Comparison of ENCODE assay signal across 20 mouse cellular contexts in the genomic region with DNA sequence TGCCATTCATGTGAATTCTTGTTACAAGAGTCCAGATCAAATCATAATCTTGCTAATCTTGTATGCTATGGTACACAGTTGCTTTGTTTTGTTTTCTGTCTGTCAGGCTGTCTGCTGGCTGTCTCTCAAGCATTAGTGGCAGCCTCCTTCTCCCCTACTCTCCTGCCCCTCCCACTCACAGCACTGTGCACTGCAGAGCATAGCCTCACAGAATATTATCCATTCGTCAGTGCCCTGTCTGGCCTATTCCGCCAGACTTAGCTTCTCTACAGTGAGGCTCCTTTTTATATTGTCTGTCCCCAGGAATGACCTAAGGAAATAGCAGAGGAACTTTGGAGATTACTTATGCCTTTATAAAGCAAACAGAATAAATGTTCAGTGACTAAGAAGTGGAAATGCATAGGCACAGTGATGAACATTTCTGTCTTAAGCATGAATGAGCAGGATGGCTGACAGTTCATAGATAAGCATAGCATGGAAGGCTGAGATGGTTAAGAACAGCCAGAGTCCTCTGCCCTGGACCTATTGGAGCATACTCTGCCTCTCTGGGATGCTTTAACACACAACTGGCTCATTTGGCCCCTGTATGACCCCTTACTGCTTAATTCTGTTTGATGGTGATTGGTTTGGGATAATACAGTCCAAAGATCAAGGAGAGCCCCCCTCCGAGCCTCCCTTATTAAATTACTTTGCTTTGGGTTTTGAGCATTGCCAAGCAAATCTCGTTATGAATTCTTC.
DNase-seq lines count a peak whose midpoint lies in the region; ATAC-seq lines count a peak whose summit lies in the region.
"Had no signal": no experiment of that assay in that cellular context is flagged by ENCODE, and none has a peak within 500 bp of the region (broad histone marks: within the 10 kb centered on the region; RNA-seq: fewer than 3 reads in every experiment).

No protein-coding gene starts in this region.

- 55% methylated on average over 4 of the region's 4 CpGs for WGBS in hindbrain, embryonic 12.5 days
- 55% methylated on average over 4 of the region's 4 CpGs for WGBS in hindbrain, embryonic 10.5 days
- WGBS in hindbrain, embryonic 13.5 days: 50% methylated on average over 4 of the region's 4 CpGs
- WGBS in midbrain, embryonic 15.5 days: 21% methylated on average over 4 of the region's 4 CpGs

- H3K9ac ChIP-seq in hindbrain, embryonic 12.5 days: no peak overlapping the region
- H3K9ac ChIP-seq in hindbrain, embryonic 13.5 days: 0 out of 2 replicates have a peak overlapping the region, but pooled peaks have one; percentile 13
- H3K9ac ChIP-seq in midbrain, embryonic 15.5 days: no peak overlapping the region
- H3K9ac ChIP-seq: embryonic facial prominence, embryonic 13.5 days; kidney, embryonic 15.5 days; lung, embryonic 14.5 days had no signal

- no peak overlapping the region for H3K4me2 ChIP-seq in hindbrain, embryonic 12.5 days (replicated peaks)
- no peak overlapping the region for H3K4me2 ChIP-seq in hindbrain, embryonic 13.5 days
- no peak overlapping the region for H3K4me2 ChIP-seq in midbrain, embryonic 15.5 days
- H3K4me2 ChIP-seq: embryonic facial prominence, embryonic 13.5 days; kidney, embryonic 15.5 days; liver, embryonic 11.5 days; lung, embryonic 14.5 days had no signal

- H3K36me3 ChIP-seq in hindbrain, embryonic 12.5 days: no peaks in the 10 kb centered on the region
- H3K36me3 ChIP-seq in hindbrain, embryonic 10.5 days: no peaks in the 10 kb centered on the region
- H3K36me3 ChIP-seq in hindbrain, embryonic 13.5 days: no peaks in the 10 kb centered on the region
- H3K36me3 ChIP-seq in midbrain, embryonic 15.5 days (replicated peaks): no peaks in the 10 kb centered on the region
- H3K36me3 ChIP-seq: embryonic facial prominence, embryonic 13.5 days; kidney, embryonic 15.5 days; limb, embryonic 10.5 days had no signal

- H3K9me3 ChIP-seq in hindbrain, embryonic 12.5 days (replicated peaks): no peaks in the 10 kb centered on the region
- no peaks in the 10 kb centered on the region for H3K9me3 ChIP-seq in hindbrain, embryonic 10.5 days
- no peaks in the 10 kb centered on the region for H3K9me3 ChIP-seq in hindbrain, embryonic 13.5 days
- H3K9me3 ChIP-seq in midbrain, embryonic 15.5 days: no peaks in the 10 kb centered on the region
- H3K9me3 ChIP-seq: embryonic facial prominence, embryonic 13.5 days; kidney, embryonic 15.5 days; limb, embryonic 10.5 days had no signal

- no peaks in the 10 kb centered on the region for H3K27me3 ChIP-seq in hindbrain, embryonic 12.5 days
- no peaks in the 10 kb centered on the region for H3K27me3 ChIP-seq in hindbrain, embryonic 10.5 days (ENCODE audit: insufficient read depth, poor library complexity, severe bottlenecking)
- no peaks in the 10 kb centered on the region for H3K27me3 ChIP-seq in hindbrain, embryonic 13.5 days
- H3K27me3 ChIP-seq in midbrain, embryonic 15.5 days (replicated peaks): no peaks in the 10 kb centered on the region
- H3K27me3 ChIP-seq: embryonic facial prominence, embryonic 13.5 days; kidney, embryonic 15.5 days; Patski had no signal

- peak; percentile 43; the same call in 1 of the 2 replicates for ATAC-seq in hindbrain, embryonic 12.5 days (ENCODE audit: low FRiP score)
- ATAC-seq in hindbrain, embryonic 13.5 days (ENCODE audit: low FRiP score): no peak
- peak; percentile 63; the same call in 1 of the 2 replicates for ATAC-seq in midbrain, embryonic 15.5 days (replicated peaks)
- ATAC-seq: activated CD4-positive, CD25-positive, alpha-beta regulatory T cell, adult 4 months; Patski had no signal

- H3K27ac ChIP-seq in hindbrain, embryonic 12.5 days: no peak overlapping the region
- H3K27ac ChIP-seq in hindbrain, embryonic 10.5 days: no peak overlapping the region
- H3K27ac ChIP-seq in hindbrain, embryonic 13.5 days: peak overlapping the region; percentile 42; the same call in 1 of the 2 replicates
- no peak overlapping the region for H3K27ac ChIP-seq in midbrain, embryonic 15.5 days
- H3K27ac ChIP-seq: embryonic facial prominence, embryonic 13.5 days; kidney, embryonic 15.5 days; layer of hippocampus, adult 2 months; limb, embryonic 10.5 days had no signal

- no peak for DNase-seq in hindbrain, embryonic 10.5 days (ENCODE audit: low spot score)
- peak; percentile 8 for DNase-seq in embryo, embryonic 10 days (ENCODE audit: low spot score)
- no peak for DNase-seq in left cerebral cortex, adult 8-10 months (ENCODE audit: low spot score in 2 of 2)
- no peak for DNase-seq in layer of hippocampus, postnatal 14 days (ENCODE audit: low spot score in 2 of 2)
- DNase-seq: cerebellum, adult 9-11 months; gastrocnemius, postnatal 25 days; lung, embryonic 14.5 days; lung, postnatal 4 days; right cerebral cortex, adult 18-20 months; thymus, postnatal 4 days had no signal

- no peak overlapping the region for H3K4me3 ChIP-seq in hindbrain, embryonic 12.5 days
- no peak overlapping the region for H3K4me3 ChIP-seq in hindbrain, embryonic 10.5 days
- no peak overlapping the region for H3K4me3 ChIP-seq in hindbrain, embryonic 13.5 days
- H3K4me3 ChIP-seq in midbrain, embryonic 15.5 days: no peak overlapping the region
- H3K4me3 ChIP-seq: embryonic facial prominence, embryonic 13.5 days; kidney, embryonic 15.5 days; layer of hippocampus, adult 2 months; limb, embryonic 10.5 days had no signal

- no peaks in the 10 kb centered on the region for H3K4me1 ChIP-seq in hindbrain, embryonic 12.5 days
- H3K4me1 ChIP-seq in hindbrain, embryonic 10.5 days (replicated peaks): no peaks in the 10 kb centered on the region
- H3K4me1 ChIP-seq in hindbrain, embryonic 13.5 days (replicated peaks): peaks cover 5% of the 10 kb centered on the region; the same call in 1 of the 2 replicates
- H3K4me1 ChIP-seq in midbrain, embryonic 15.5 days: 0 out of 2 replicates have a peak, but pooled peaks cover 3% of the 10 kb centered on the region
- H3K4me1 ChIP-seq: kidney, embryonic 15.5 days; limb, embryonic 10.5 days had no signal
